In genomic region chr4:134825864-134826263, GRCm38 (mm10) we compare ENCODE assay signal across 6 mouse cellular contexts. TPM values are rescaled to one million over a fixed set of nuclear protein-coding genes. Genes with fewer than 3 reads are reported as not detected.
"Had no signal": no experiment of that assay in that cellular context is flagged by ENCODE, and none has a peak within 500 bp of the region (broad histone marks: within the 10 kb centered on the region; RNA-seq: fewer than 3 reads in every experiment).

No protein-coding gene starts in this region.

RNA-seq across cellular contexts. Expression of gene Rhd, which starts 38.5 kb away (rescaled TPM):
- total RNA-seq: gastrocnemius, adult 18-20 months; gastrocnemius, adult 2 months; gastrocnemius, adult 8-10 months; gastrocnemius, postnatal 25 days; gastrocnemius, postnatal 36 days; granulocyte monocyte progenitor cell, adult 5-6 weeks had no signal
